Mouse (Mus musculus) Patski (cell line): ENCODE measurements around the gene Dnajc14. TPM values are rescaled to one million over a fixed set of nuclear protein-coding genes. Genes with fewer than 3 reads are reported as not detected.
"Not testable (repeated sequence)": the region's sequence is repeated elsewhere in the genome, so short reads cannot be mapped to it uniquely, and the experiment has no call there.

ENCODE experiments used
- ATAC-seq: fragments of 100-300 bp; one replicate; pipeline ENCODE4 v1.8.0; 2021
- CTCF ChIA-PET: fragments of 350-600 bp; sonication (Branson Sonifier 250); formaldehyde crosslinking; loops from one replicate; lab custom pipeline; 2022; ENCODE audit warnings: inconsistent platforms; lab: Charles Lee
- POLR2A ChIA-PET: fragments of 350-600 bp; sonication (Branson Sonifier 250); formaldehyde crosslinking; loops from one replicate; lab custom pipeline; 2022; ENCODE audit warnings: antibody characterized with exemption, inconsistent platforms; lab: Charles Lee
- DNase-seq: peaks from one replicate; pipeline ENCODE4 v3.0.0-alpha.2; 2011; ENCODE audit warnings: low read depth, low spot score
- H3K27me3 ChIP-seq: fragments of 371-371 bp; one replicate; pipeline ENCODE4 v1.5.1; 2021
- CTCF ChIP-seq: fragments of 100-300 bp; IDR thresholded peaks from one replicate; pipeline ENCODE4 v1.5.1; 2021
- in situ Hi-C: fragments of 300-500 bp; cut with MboI; formaldehyde crosslinking; loops from 3 replicates; pipeline ENCODE4 v1.11.1; 2018; ENCODE audit warnings: low pct_unique_long_range_greater_than_20kb, mixed read lengths
- polyA plus RNA-seq: library from polyadenylated mRNA; unstranded; gene quantifications from one replicate; pipeline ENCODE4 v1.2.3, GENCODE M21; 2021

Gene Dnajc14
- polyA plus RNA-seq, 1 experiment from 2014 or later, result 81.8 TPM

- POLR2A ChIA-PET, result no interaction called here
- CTCF ChIA-PET, result no interaction called here
- in situ Hi-C loops, result no loop called here
- H3K27me3 ChIP-seq, result no peaks in the 10 kb centered on the region
- ATAC-seq (no peak), DNase-seq (no peak)
- TF ChIP-seq CTCF, result no peak
Measured at GRCm38 (mm10) chr10:128817033-128817432, 13.2 kb downstream of the Dnajc14 start, which contains the start of gene Sarnp. Gene Sarnp (plus strand): TSS chr10:128817333.

GRCm38 (mm10) chr10:128820217-128820616, 16.4 kb downstream of the Dnajc14 start:
- no peak for TF ChIP-seq CTCF
- no peak for DNase-seq
- H3K27me3 ChIP-seq, result no peaks in the 10 kb centered on the region
- in situ Hi-C loops, result no loop called here
- ChIA-PET CTCF (interaction anchor here (1.4 kb wide), 1 partner anchor 12 kb away, joined by 4 read pairs; no protein-coding TSS in a partner anchor), POLR2A (interaction anchor here (0.6 to 1.1 kb wide), 2 partner anchors 17 to 124 kb away, joined by 3 to 4 read pairs; partner anchors contain the start of gene Dnajc14)
- no peak for ATAC-seq

GRCm38 (mm10) chr10:128821358-128822056, 17.6 kb downstream of the Dnajc14 start, which contains the start of gene Ormdl2:
Gene Ormdl2 (minus strand): TSS chr10:128821645.
- CTCF ChIA-PET, result interaction anchor here (0.7 to 1.4 kb wide), 4 partner anchors 9 to 115 kb away, joined by 3 to 4 read pairs (median 3); no protein-coding TSS in a partner anchor
- peak; percentile 98 for ATAC-seq
- no peaks in the 10 kb centered on the region for H3K27me3 ChIP-seq
- in situ Hi-C loops, result no loop called here
- POLR2A ChIA-PET, result interaction anchor here (1.1 to 1.5 kb wide), 2 partner anchors 14 to 18 kb away, joined by 3 to 4 read pairs; partner anchors contain the start of gene Dnajc14
- peak; percentile 99 for DNase-seq
- no peak for TF ChIP-seq CTCF

- ChIA-PET POLR2A (interaction anchor here (0.6 to 1.5 kb wide), 3 partner anchors 11 to 15 kb away, joined by 3 to 4 read pairs (median 3); no protein-coding TSS in a partner anchor), CTCF (interaction anchor here (1.1 to 1.3 kb wide), 3 partner anchors 18 to 116 kb away, joined by 3 read pairs; partner anchors contain the start of genes Dnajc14 and Tmem198b)
- ATAC-seq (no peak), DNase-seq (no peak)
- in situ Hi-C loops, result no loop called here
- no peaks in the 10 kb centered on the region for H3K27me3 ChIP-seq
- TF ChIP-seq CTCF, result no peak
Measured at GRCm38 (mm10) chr10:128822135-128822534, 18.3 kb downstream of the Dnajc14 start.

- POLR2A ChIA-PET, result interaction anchor here (1.1 kb wide), 1 partner anchor 10 kb away, joined by 3 read pairs; no protein-coding TSS in a partner anchor
- CTCF ChIA-PET, result interaction anchor here (1.3 kb wide), 1 partner anchor 19 kb away, joined by 3 read pairs; the partner anchor contains the start of genes Dnajc14 and Tmem198b
- in situ Hi-C loops, H3K27me3 ChIP-seq, ATAC-seq, DNase-seq: not testable (repeated sequence)
- TF ChIP-seq CTCF, result peak; percentile 50
Measured at GRCm38 (mm10) chr10:128823087-128823486, 19.2 kb downstream of the Dnajc14 start.

- in situ Hi-C loops, result no loop called here
- no peak for TF ChIP-seq CTCF
- H3K27me3 ChIP-seq, result no peaks in the 10 kb centered on the region
Measured at GRCm38 (mm10) chr10:128823821-128824220, 20.0 kb downstream of the Dnajc14 start.

GRCm38 (mm10) chr10:128837400-128837799, 33.5 kb downstream of the Dnajc14 start:
- no peak for DNase-seq
- no peak for ATAC-seq
- in situ Hi-C loops, result no loop called here
- POLR2A ChIA-PET, result no interaction called here
- H3K27me3 ChIP-seq, result no peaks in the 10 kb centered on the region
- peak; percentile 57 for TF ChIP-seq CTCF
- CTCF ChIA-PET, result interaction anchor here (1.0 kb wide), 1 partner anchor 13 kb away, joined by 3 read pairs; no protein-coding TSS in a partner anchor

More at GRCm38 (mm10) chr10:128823821-128824220, 20.0 kb downstream of the Dnajc14 start:
- POLR2A ChIA-PET, result no interaction called here
- CTCF ChIA-PET, result no interaction called here
- DNase-seq (no peak), ATAC-seq (no peak)

GRCm38 (mm10) chr10:128839434-128839833, 35.6 kb downstream of the Dnajc14 start:
- CTCF ChIA-PET, result no interaction called here
- POLR2A ChIA-PET, result no interaction called here
- in situ Hi-C loops, result no loop called here
- ATAC-seq (no peak), DNase-seq (no peak)
- no peaks in the 10 kb centered on the region for H3K27me3 ChIP-seq
- TF ChIP-seq CTCF, result no peak

GRCm38 (mm10) chr10:128840612-128841011, 36.8 kb downstream of the Dnajc14 start:
- CTCF ChIA-PET, result interaction anchor here (1.0 to 1.1 kb wide), 2 partner anchors 52 to 73 kb away, joined by 3 read pairs; no protein-coding TSS in a partner anchor
- POLR2A ChIA-PET, result no interaction called here
- TF ChIP-seq CTCF, result no peak

GRCm38 (mm10) chr10:128843260-128843659, 39.4 kb downstream of the Dnajc14 start:
- POLR2A ChIA-PET, result no interaction called here
- in situ Hi-C loops, result loop anchor here (5.0 kb wide), 1 partner anchor 54 kb away; no protein-coding TSS in a partner anchor
- ATAC-seq (no peak), DNase-seq (no peak)
- CTCF ChIA-PET, result interaction anchor here (0.7 to 2.6 kb wide), 5 partner anchors 11 to 103 kb away, joined by 3 to 9 read pairs (median 3); no protein-coding TSS in a partner anchor
- H3K27me3 ChIP-seq, result no peaks in the 10 kb centered on the region
- TF ChIP-seq CTCF, result no peak

More at GRCm38 (mm10) chr10:128840612-128841011, 36.8 kb downstream of the Dnajc14 start:
- in situ Hi-C loops, result loop anchor here (5.0 kb wide), 1 partner anchor 57 kb away; no protein-coding TSS in a partner anchor
- H3K27me3 ChIP-seq, result no peaks in the 10 kb centered on the region
- ATAC-seq (no peak), DNase-seq (no peak)
